Mouse (Mus musculus) Patski (cell line): ENCODE results near the gene 2200002D01Rik. TPM values are rescaled to one million over a fixed set of nuclear protein-coding genes. Genes with fewer than 3 reads are reported as not detected.

Experiments used
- ATAC-seq: fragments of 100-300 bp; one replicate; pipeline ENCODE4 v1.8.0; 2021
- CTCF ChIA-PET: fragments of 350-600 bp; sonication (Branson Sonifier 250); formaldehyde crosslinking; loops from one replicate; lab custom pipeline; 2022; ENCODE audit warnings: inconsistent platforms; lab: Charles Lee
- POLR2A ChIA-PET: fragments of 350-600 bp; sonication (Branson Sonifier 250); formaldehyde crosslinking; loops from one replicate; lab custom pipeline; 2022; ENCODE audit warnings: antibody characterized with exemption, inconsistent platforms; lab: Charles Lee
- DNase-seq: peaks from one replicate; pipeline ENCODE4 v3.0.0-alpha.2; 2011; ENCODE audit warnings: low read depth, low spot score
- H3K27me3 ChIP-seq: fragments of 371-371 bp; one replicate; pipeline ENCODE4 v1.5.1; 2021
- CTCF ChIP-seq: fragments of 100-300 bp; IDR thresholded peaks from one replicate; pipeline ENCODE4 v1.5.1; 2021
- in situ Hi-C: fragments of 300-500 bp; cut with MboI; formaldehyde crosslinking; loops from 3 replicates; pipeline ENCODE4 v1.11.1; 2018; ENCODE audit warnings: low pct_unique_long_range_greater_than_20kb, mixed read lengths
- polyA plus RNA-seq: library from polyadenylated mRNA; unstranded; gene quantifications from one replicate; pipeline ENCODE4 v1.2.3, GENCODE M21; 2021

Gene 2200002D01Rik
- polyA plus RNA-seq, 1 experiment from 2014 or later: 165 TPM

DNA sequence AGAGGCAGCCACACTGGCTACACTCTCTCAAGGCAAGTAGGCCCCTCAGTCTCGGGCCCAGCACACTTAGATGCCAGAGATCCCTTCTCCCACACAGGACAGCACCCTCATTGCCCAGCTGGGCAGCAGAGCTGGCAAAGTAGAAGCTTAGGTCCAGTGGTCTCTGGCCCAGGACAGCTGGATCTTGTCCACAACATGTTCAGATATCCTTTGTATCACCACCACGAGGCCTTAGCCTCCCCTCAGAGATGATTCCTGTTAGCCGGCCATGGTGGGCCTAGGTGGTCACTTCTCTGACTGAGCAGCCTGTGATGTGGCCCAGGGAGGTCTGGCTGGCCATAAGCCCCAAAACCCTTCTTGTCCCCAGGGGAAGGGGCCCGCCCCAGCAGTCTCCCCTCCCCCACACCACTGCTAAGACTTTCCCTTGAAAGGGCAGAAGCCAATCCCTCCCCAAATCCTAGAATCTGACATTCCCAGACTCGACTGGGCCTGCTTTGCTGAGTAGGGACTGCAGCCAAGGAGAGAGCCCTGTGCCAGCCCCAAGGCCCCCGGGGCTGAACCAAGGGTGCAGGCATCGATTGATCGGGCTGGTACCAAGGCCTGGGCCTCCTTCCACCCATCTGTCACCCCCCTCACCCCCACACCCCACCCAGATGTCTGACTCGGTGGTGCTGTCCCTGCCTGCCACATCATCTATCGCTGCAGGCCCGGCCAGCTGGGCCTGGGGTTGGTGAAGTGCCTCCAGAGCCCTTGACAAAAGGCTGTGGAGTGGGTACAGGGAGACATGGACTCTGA is 42.6 kb upstream of the 2200002D01Rik start:
- H3K27me3 ChIP-seq: no peaks in the 10 kb centered on the region
- in situ Hi-C loops: loop anchor here (5.0 kb wide), 2 partner anchors 164 to 239 kb away; partner anchors contain the start of gene Ryr1
- ChIA-PET CTCF (interaction anchor here (0.9 to 3.2 kb wide), 4 partner anchors 10 to 111 kb away, joined by 4 to 14 read pairs (median 9); partner anchors contain the start of genes 2200002D01Rik and Psmd8), POLR2A (no interaction called here)
- ATAC-seq (no peak), DNase-seq (no peak)
- no peak for TF ChIP-seq CTCF

DNA sequence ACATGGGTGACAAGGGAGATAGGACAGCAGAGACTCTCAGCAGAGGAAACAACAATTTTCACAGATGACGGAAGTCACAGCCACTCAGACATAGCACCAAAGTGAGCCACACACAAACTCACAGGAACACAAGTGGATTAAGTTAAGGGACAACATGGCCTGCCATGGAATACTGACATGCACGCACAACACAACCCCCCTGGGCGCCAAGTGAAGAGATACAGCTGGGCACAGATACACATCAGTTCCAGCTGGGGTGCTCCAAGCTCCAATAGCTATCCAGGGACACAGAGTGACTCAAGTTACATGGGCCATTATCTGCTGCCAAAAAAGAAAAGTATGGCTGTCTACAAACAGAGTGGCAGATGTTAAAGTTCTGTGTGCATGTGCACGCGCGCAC is 41.6 kb upstream of the 2200002D01Rik start:
- TF ChIP-seq CTCF: no peak
- ATAC-seq: no peak
- no peaks in the 10 kb centered on the region for H3K27me3 ChIP-seq
- POLR2A ChIA-PET: interaction anchor here (1.6 kb wide), 1 partner anchor 10 kb away, joined by 9 read pairs; no protein-coding TSS in a partner anchor
- DNase-seq: no peak
- in situ Hi-C loops: loop anchor here (5.0 kb wide), 3 partner anchors 108 to 238 kb away; partner anchors contain the start of genes Psmd8 and Ryr1
- CTCF ChIA-PET: interaction anchor here (1.7 to 2.9 kb wide), 2 partner anchors 11 to 13 kb away, joined by 4 to 14 read pairs; no protein-coding TSS in a partner anchor

DNA sequence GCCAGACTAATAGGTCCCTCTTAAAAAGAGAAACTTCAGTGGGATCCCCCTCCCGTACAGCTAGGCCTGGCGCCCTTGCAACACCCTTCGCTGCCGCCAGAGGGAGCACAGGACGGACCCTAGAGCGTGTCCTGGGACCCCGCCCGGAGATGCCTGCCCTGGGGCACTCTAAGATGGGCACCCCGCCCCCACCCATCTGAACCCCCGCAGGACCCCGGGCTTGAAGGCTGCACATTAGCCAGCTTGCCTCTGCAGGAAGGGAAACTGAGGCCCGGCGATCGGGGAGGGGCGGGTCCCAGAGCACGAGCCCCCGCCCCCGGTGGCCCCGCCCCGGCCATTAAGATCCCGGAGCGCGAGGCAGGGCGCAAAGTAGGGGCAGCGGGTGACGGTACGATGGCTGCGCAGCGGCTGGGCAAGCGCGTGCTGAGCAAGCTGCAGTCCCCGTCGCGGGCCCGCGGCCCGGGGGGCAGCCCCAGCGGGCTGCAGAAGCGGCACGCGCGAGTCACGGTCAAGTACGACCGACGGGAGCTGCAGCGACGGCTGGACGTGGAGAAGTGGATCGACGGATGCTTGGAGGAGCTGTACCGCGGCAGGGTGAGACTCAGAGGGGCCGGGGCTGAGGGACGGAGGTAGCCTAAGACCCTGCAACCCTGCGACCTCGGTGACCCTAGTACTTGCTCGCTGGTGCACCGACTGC is 40.8 kb upstream of the 2200002D01Rik start, which contains the start of gene Ppp1r14a:
Gene Ppp1r14a (plus strand): TSS at position 367 of the 697 bp plus-strand sequence.
- POLR2A ChIA-PET: interaction anchor here (1.1 to 1.6 kb wide), 2 partner anchors 9 to 42 kb away, joined by 4 to 9 read pairs; no protein-coding TSS in a partner anchor
- no peak for TF ChIP-seq CTCF

DNA sequence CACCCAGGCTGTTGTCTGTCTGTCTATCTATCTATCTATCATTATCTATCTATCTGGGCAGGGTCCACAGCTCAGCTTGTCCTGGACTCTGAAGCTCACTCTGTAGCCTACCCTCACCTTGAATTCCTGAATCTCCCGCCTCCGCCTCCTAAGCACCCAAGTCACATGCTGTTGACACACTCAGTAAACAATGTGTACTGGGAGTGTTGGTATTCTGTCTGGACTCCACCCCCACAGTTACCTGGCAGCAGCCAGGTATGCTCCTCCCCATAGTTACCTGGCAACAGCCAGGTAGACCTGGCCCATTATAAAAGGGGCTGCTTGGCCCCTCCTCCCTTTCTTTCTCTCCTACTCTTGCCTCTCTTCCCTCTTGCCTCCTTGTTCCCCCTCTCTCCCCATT is 39.8 kb upstream of the 2200002D01Rik start:
- TF ChIP-seq CTCF: no peak
- H3K27me3 ChIP-seq: no peaks in the 10 kb centered on the region

More for the DNA sequence above, 40.8 kb upstream of the 2200002D01Rik start, which contains the start of gene Ppp1r14a:
- CTCF ChIA-PET: interaction anchor here (0.6 to 2.9 kb wide), 4 partner anchors 11 to 121 kb away, joined by 3 to 14 read pairs (median 4); partner anchors contain the start of gene 2200002D01Rik
- ATAC-seq: peak; percentile 60
- H3K27me3 ChIP-seq: no peaks in the 10 kb centered on the region
- in situ Hi-C loops: loop anchor here (5.0 kb wide), 1 partner anchor 107 kb away; the partner anchor contains the start of gene Psmd8
- no peak for DNase-seq

DNA sequence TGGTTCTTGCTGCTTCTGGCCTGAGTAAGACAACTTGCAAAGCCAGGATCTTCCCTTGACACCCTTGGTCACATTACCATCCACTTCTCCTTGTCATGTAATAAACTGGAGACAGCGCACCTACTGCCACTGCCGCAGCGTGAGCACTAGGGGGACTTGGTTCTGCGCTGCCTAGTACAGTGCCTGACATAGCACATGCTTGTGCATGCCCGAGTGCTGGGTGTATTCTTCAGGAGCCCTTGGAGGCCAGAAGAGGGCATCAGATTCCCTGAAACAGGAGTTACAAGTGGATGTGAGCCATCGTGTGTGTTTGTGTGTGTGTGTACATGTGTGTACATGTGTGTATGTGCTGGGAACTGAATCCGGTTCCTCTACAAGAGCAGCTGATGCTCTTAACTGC is 39.2 kb upstream of the 2200002D01Rik start:
- ATAC-seq (no peak), DNase-seq (no peak)
- ChIA-PET CTCF (no interaction called here), POLR2A (interaction anchor here (0.6 kb wide), 1 partner anchor 167 kb away, joined by 3 read pairs; no protein-coding TSS in a partner anchor)
- TF ChIP-seq CTCF: no peak
- in situ Hi-C loops: loop anchor here (5.0 kb wide), 1 partner anchor 105 kb away; the partner anchor contains the start of gene Psmd8
- H3K27me3 ChIP-seq: no peaks in the 10 kb centered on the region

More for the DNA sequence above, 39.8 kb upstream of the 2200002D01Rik start:
- in situ Hi-C loops: loop anchor here (5.0 kb wide), 1 partner anchor 106 kb away; the partner anchor contains the start of gene Psmd8
- DNase-seq: no peak
- ChIA-PET POLR2A (interaction anchor here (0.6 to 1.1 kb wide), 2 partner anchors 41 to 166 kb away, joined by 3 to 4 read pairs; no protein-coding TSS in a partner anchor), CTCF (no interaction called here)
- no peak for ATAC-seq

DNA sequence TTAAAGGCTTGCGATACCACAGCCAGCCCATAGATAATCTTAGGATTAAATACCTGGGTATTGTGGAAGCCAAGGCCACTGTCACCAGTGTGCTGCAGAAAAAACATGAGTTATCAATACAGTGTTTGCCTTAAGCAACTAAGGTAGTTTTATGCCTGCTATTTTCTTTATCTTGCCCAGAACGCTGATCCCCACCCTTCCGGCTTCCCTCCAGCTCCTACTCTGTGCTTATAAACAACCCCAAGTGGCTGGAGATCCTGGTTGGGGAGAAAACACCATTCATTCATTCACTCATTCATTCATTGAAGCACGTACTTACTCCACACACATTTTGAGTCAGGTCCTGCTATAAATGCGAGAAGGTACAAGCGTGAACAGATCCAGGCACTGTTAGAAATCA is 36.3 kb upstream of the 2200002D01Rik start:
- no peaks in the 10 kb centered on the region for H3K27me3 ChIP-seq
- POLR2A ChIA-PET: no interaction called here
- in situ Hi-C loops: loop anchor here (5.0 kb wide), 1 partner anchor 37 kb away; the partner anchor contains the start of gene 2200002D01Rik
- ATAC-seq (no peak), DNase-seq (no peak)
- TF ChIP-seq CTCF: no peak
- CTCF ChIA-PET: no interaction called here

DNA sequence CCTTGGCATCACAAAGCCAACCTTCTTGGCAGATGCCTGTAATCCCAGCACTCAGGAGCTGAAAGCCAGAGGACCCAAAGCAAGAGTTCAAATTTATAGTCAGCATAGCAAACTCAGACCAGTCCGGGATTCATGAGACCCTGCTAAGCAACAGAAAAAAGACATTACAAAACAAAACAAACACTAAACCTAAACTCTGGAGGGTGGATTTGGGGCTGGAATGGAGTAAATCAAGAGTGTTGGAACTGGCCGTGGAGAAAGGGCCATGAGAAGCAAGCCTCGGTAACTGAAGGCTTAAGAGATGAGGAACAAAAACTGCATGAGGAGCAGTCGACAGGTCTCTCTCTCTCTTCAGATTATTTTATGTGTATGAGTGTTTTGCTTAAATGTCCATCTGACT is 35.6 kb upstream of the 2200002D01Rik start:
- no peak for DNase-seq
- CTCF ChIA-PET: interaction anchor here (1.6 kb wide), 1 partner anchor 37 kb away, joined by 6 read pairs; no protein-coding TSS in a partner anchor
- no peak for TF ChIP-seq CTCF
- no peaks in the 10 kb centered on the region for H3K27me3 ChIP-seq
- ATAC-seq: no peak
- POLR2A ChIA-PET: interaction anchor here (0.5 kb wide), 1 partner anchor 193 kb away, joined by 3 read pairs; no protein-coding TSS in a partner anchor
- in situ Hi-C loops: loop anchor here (5.0 kb wide), 1 partner anchor 37 kb away; the partner anchor contains the start of gene 2200002D01Rik

DNA sequence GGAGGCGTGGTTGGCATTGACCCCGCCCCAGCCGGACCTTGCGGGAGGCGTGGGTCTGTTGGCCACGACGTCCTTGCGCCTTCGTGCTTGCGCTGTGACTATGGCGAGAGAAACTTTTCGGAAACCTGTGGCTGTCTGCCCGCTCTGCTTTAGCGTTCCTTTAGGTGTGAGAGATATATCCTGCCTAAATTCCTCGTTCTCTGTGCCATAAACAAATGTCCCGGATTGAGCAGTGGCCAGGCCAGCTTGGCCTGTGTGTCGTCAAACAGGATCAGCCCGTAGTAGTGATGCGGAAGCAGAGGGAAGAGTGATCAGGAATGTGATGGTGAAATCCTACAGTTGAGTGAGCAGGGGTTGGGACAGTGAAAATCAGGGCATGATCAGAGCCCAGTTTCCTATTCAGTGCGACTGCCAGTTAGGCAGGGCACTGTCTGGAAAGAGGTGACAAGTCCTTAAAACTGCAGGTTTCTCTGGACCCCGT is 33.8 kb upstream of the 2200002D01Rik start:
- ChIA-PET CTCF (interaction anchor here (1.2 to 3.6 kb wide), 3 partner anchors 9 to 35 kb away, joined by 4 to 29 read pairs (median 6); partner anchors contain the start of gene 2200002D01Rik), POLR2A (interaction anchor here (0.7 to 4.3 kb wide), 4 partner anchors 9 to 34 kb away, joined by 4 to 49 read pairs (median 4); partner anchors contain the start of gene 2200002D01Rik)
- DNase-seq (no peak), ATAC-seq (peak; percentile 44)
- no peaks in the 10 kb centered on the region for H3K27me3 ChIP-seq
- no peak for TF ChIP-seq CTCF
- in situ Hi-C loops: loop anchor here (5.0 kb wide), 1 partner anchor 35 kb away; the partner anchor contains the start of gene 2200002D01Rik
